Mouse (Mus musculus) T-helper 1 cell (primary cell): ENCODE data around the gene Tbx20.

Source experiments
- in situ Hi-C: fragments of 300-600 bp; cut with MboI, MseI; formaldehyde crosslinking; loops from one replicate; pipeline ENCODE4 v1.15.1; 2025; ENCODE audit warnings: high pct_unique_total_duplicates

The Tbx20 gene

DNA sequence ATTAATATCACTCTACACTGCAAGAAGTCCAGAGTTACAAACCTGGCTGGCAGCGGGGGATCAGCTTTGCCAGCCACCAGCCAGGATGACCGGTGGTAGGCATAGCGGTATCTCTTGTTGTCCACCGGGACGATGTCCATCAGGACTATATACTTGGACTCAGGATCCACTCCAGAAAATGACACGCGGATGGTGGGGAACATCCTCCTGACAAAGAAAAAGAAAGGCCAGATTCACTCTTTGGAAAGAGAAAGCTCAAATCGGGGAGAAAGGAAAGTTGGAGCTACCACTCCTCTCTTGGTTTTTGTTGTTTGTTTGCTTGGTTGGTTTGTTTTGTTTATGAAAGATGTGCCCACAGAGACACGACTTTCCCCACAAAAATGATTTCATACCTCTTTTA is 4.5 kb downstream of the Tbx20 start:
- in situ Hi-C loops, result no loop called here

DNA sequence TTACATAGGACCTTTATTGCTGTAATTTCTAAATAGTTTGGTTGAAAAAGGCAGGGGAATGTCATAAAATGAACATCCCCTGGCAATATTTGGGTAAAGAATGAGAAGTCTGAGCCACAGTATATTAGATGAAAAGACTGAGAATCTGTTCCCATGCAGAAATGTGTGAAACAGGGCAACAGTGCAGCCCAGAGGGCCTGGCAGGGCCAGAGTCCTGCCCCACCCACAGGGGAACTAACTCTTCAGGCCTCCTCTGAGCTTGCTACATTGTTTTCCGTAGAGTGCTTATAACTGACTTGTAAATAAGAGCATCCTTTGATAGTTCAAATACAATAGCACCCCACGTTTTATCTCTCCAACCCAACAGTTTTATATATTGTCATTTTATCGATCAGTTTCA is 7.0 kb downstream of the Tbx20 start:
- in situ Hi-C loops, result no loop called here

DNA sequence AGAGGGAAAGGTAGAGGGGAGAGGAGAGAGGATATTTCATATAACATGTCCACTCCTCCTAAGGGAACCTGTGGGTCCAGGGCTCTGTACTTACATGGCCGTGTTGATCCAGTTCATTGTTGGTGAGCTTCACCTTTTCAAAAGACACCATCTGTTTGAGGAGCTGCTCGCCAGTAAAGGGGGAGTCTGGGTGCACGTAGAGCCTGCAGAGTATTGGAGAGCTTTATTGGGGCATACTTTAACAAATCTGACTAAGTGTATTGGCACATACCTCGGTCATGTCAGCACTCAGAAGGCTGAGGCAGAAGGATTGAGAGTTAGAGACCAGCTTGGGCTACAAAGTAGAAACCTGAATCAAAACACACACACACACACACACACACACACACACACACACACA is 8.5 kb downstream of the Tbx20 start:
- in situ Hi-C loops, result no loop called here

DNA sequence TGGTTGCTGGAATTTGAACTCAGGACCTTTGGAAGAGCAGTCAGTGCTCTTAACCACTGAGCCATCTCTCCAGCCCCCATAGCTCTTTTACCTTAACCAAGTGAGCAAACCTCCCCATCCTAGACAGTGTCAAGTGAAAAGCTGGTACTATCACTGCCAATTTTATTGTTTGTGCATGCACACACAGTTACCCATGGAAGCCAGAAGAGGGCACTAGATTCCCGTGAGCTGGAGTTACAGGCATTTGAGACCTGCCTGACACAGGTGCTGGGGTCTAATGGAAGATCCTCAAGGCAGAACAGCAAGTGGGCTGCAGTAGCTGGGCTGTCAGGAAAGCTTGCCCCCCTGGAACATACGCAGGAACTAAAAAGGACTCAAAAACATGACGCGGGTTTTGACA is 13.6 kb downstream of the Tbx20 start:
- in situ Hi-C loops, result no loop called here

DNA sequence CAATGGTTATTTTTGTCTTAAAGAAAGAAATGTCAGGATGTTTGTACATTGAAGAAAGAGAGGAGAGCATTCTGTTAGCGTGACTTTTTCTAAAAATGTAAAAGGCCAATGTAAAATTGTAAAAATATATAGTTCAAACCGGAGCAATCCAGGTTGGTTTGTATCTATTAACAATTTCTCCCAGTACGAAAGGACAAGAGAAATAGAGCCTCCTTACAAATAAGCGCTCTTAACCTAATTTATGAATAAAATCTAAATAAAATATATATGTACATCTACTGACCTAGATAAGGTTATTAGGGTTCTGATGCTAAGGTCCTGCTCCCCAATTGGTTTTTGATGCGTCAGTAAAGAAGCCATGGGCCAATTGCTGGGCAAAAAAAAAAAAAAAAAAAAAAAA is 29.1 kb downstream of the Tbx20 start:
- in situ Hi-C loops, result no loop called here

DNA sequence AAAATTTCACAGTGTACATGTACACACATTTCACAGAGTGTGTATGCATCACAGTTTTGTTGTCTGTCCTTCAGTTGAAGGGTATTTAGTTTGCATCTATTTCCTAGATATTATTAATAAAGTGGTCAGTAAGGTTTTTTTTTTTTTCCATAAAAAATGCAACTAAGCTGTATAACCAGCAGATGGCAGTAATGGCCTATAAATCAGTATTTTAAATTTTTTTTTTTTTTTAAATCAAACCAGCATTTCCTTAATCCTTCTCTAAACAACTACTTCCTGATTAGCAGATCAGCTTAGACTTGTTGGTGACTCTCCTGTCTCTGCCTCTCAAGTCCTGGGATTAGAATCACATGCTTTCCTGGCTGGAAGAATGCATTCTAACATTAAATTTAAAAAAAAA is 72.9 kb downstream of the Tbx20 start:
- in situ Hi-C loops, result loop anchor here (5.0 to 10.0 kb wide), 2 partner anchors 341 to 404 kb away; no protein-coding TSS in a partner anchor

DNA sequence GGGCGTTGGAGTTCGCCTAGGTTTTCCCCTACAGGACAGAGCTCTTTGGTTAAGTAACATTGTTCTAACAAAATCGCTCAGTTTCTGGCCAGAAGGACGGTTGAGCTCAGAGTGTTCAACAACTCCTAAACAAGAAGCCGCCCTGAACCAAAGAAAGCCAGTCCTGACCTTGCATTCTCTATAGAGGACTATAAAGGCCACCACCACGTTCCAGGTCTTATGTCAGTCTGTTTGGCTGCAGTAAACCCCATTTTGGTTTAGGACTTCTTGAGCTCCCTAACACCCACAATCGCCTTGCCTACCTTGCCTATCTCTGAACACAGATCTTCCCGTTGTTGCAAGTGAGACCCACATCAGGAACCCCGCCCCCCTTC is 77.7 kb downstream of the Tbx20 start:
- in situ Hi-C loops, result no loop called here

DNA sequence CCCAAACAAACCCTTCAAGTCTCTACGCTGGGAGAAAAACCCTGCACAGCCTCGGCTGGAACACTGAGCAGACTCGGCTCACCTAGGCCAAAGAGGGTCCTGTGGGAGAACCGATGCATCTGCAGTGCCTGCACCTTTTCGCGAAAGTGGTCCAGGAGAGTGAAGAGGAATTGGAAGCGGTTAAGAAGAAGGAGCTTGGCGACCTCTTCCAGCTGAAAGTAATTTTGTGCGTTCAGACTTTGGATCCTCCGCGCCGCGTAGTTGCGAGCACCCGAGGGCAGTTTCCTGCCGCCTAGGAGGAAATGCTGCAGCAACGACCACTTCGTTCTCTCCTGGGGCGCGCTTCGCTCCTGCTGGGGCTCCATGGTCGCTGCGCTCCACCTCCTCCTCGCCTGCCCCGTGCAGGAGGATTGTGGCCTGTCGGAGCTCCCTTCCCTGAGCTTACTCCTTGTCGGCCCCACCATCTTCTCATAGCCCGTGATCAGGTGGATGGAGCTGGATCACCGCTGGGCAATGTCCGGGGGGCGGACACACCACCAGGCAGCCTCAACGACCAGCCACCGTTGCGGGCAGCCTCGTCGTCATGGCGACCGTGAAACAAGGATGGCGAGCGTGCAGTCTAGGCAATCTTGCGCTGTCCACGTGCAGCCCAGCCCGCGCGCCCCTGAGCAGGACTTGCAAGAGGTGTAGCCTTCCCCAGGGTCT is 78.3 kb downstream of the Tbx20 start, which contains the start of gene Dpy19l2:
TSS of gene Dpy19l2 (minus strand) at position 594 of the 705 bp plus-strand sequence.
- in situ Hi-C loops, result no loop called here
